Mouse (Mus musculus): ENCODE data around the gene Ldb3. TPM values are rescaled to one million over a fixed set of nuclear protein-coding genes. Genes with fewer than 3 reads are reported as not detected.

Gene Ldb3
- polyA plus RNA-seq, 1 experiment: 1.1 TPM

- Histone ChIP-seq H3K4me3 (replicated peaks; ENCODE audit: control insufficient read depth, low read depth, low read length) (no peak overlapping the region), H3K27ac (ENCODE audit: control insufficient read depth, insufficient read depth, low read depth, low read length, poor library complexity) (no peak overlapping the region), H3K4me1 (ENCODE audit: control insufficient read depth, insufficient read depth, low read length) (no peaks in the 10 kb centered on the region)
- WGBS: 83% methylated on average over 8 of the region's 8 CpGs
- TF ChIP-seq CTCF (IDR thresholded peaks at IDR 0.05; ENCODE audit: control insufficient read depth, insufficient read depth, low read length) (no peak), POLR2A (IDR thresholded peaks at IDR 0.05; ENCODE audit: borderline replicate concordance, control insufficient read depth, low read depth, low read length) (no peak)
Observed at GRCm38 (mm10) chr14:34589185-34589713, 767 bp upstream of the Ldb3 start.

GRCm38 (mm10) chr14:34588005-34588404 lies 477 bp downstream of the Ldb3 start:
- 60% methylated on average over 5 of the region's 5 CpGs for WGBS
- no peaks in the 10 kb centered on the region for H3K4me1 ChIP-seq (ENCODE audit: control insufficient read depth, insufficient read depth, low read length)
- H3K27ac ChIP-seq (ENCODE audit: control insufficient read depth, insufficient read depth, low read depth, low read length, poor library complexity): no peak overlapping the region
- H3K4me3 ChIP-seq (replicated peaks; ENCODE audit: control insufficient read depth, low read depth, low read length): no peak overlapping the region
- TF ChIP-seq POLR2A (IDR thresholded peaks at IDR 0.05; ENCODE audit: borderline replicate concordance, control insufficient read depth, low read depth, low read length): no peak

- H3K27ac ChIP-seq (ENCODE audit: control insufficient read depth, insufficient read depth, low read depth, low read length, poor library complexity): no peak overlapping the region
- no peak overlapping the region for H3K4me3 ChIP-seq (replicated peaks; ENCODE audit: control insufficient read depth, low read depth, low read length)
- TF ChIP-seq CTCF (IDR thresholded peaks at IDR 0.05; ENCODE audit: control insufficient read depth, insufficient read depth, low read length) (no peak), POLR2A (IDR thresholded peaks at IDR 0.05; ENCODE audit: borderline replicate concordance, control insufficient read depth, low read depth, low read length) (no peak)
- 83% methylated on average over 3 of the region's 3 CpGs for WGBS
- H3K4me1 ChIP-seq (ENCODE audit: control insufficient read depth, insufficient read depth, low read length): no peaks in the 10 kb centered on the region
Observed at GRCm38 (mm10) chr14:34586871-34587270, 1.6 kb downstream of the Ldb3 start.

GRCm38 (mm10) chr14:34585358-34586105 lies 3.0 kb downstream of the Ldb3 start:
- no peaks in the 10 kb centered on the region for H3K4me1 ChIP-seq (ENCODE audit: control insufficient read depth, insufficient read depth, low read length)
- H3K4me3 ChIP-seq (replicated peaks; ENCODE audit: control insufficient read depth, low read depth, low read length): no peak overlapping the region
- H3K27ac ChIP-seq (ENCODE audit: control insufficient read depth, insufficient read depth, low read depth, low read length, poor library complexity): no peak overlapping the region
- 72% methylated on average over 9 of the region's 9 CpGs for WGBS
- no peak for TF ChIP-seq CTCF (IDR thresholded peaks at IDR 0.05; ENCODE audit: control insufficient read depth, insufficient read depth, low read length)
- no peak for TF ChIP-seq POLR2A (IDR thresholded peaks at IDR 0.05; ENCODE audit: borderline replicate concordance, control insufficient read depth, low read depth, low read length)

- TF ChIP-seq POLR2A (IDR thresholded peaks at IDR 0.05; ENCODE audit: borderline replicate concordance, control insufficient read depth, low read depth, low read length) (no peak), CTCF (IDR thresholded peaks at IDR 0.05; ENCODE audit: control insufficient read depth, insufficient read depth, low read length) (no peak)
- 67% methylated on average over 3 of the region's 3 CpGs for WGBS
- H3K4me3 ChIP-seq (replicated peaks; ENCODE audit: control insufficient read depth, low read depth, low read length): no peak overlapping the region
- H3K27ac ChIP-seq (ENCODE audit: control insufficient read depth, insufficient read depth, low read depth, low read length, poor library complexity): no peak overlapping the region
- H3K4me1 ChIP-seq (ENCODE audit: control insufficient read depth, insufficient read depth, low read length): no peaks in the 10 kb centered on the region
Observed at GRCm38 (mm10) chr14:34582740-34583427, 5.6 kb downstream of the Ldb3 start.

- 80% methylated on average over 4 of the region's 4 CpGs for WGBS
Observed at GRCm38 (mm10) chr14:34576858-34577257, 11.6 kb downstream of the Ldb3 start.

GRCm38 (mm10) chr14:34574068-34574467 lies 14.4 kb downstream of the Ldb3 start:
- no peak for TF ChIP-seq POLR2A (IDR thresholded peaks at IDR 0.05; ENCODE audit: borderline replicate concordance, control insufficient read depth, low read depth, low read length)
- TF ChIP-seq CTCF (IDR thresholded peaks at IDR 0.05; ENCODE audit: control insufficient read depth, insufficient read depth, low read length): peak; percentile 7; the same call in 1 of the 2 replicates
- 71% methylated on average over 2 of the region's 2 CpGs for WGBS
- no peak overlapping the region for H3K4me3 ChIP-seq (replicated peaks; ENCODE audit: control insufficient read depth, low read depth, low read length)
- no peak overlapping the region for H3K27ac ChIP-seq (ENCODE audit: control insufficient read depth, insufficient read depth, low read depth, low read length, poor library complexity)
- no peaks in the 10 kb centered on the region for H3K4me1 ChIP-seq (ENCODE audit: control insufficient read depth, insufficient read depth, low read length)

More at GRCm38 (mm10) chr14:34576858-34577257, 11.6 kb downstream of the Ldb3 start:
- Histone ChIP-seq H3K27ac (ENCODE audit: control insufficient read depth, insufficient read depth, low read depth, low read length, poor library complexity) (no peak overlapping the region), H3K4me1 (ENCODE audit: control insufficient read depth, insufficient read depth, low read length) (no peaks in the 10 kb centered on the region), H3K4me3 (replicated peaks; ENCODE audit: control insufficient read depth, low read depth, low read length) (no peak overlapping the region)
- TF ChIP-seq CTCF (IDR thresholded peaks at IDR 0.05; ENCODE audit: control insufficient read depth, insufficient read depth, low read length) (no peak), POLR2A (IDR thresholded peaks at IDR 0.05; ENCODE audit: borderline replicate concordance, control insufficient read depth, low read depth, low read length) (no peak)

- Histone ChIP-seq H3K4me3 (replicated peaks; ENCODE audit: control insufficient read depth, low read depth, low read length) (no peak overlapping the region), H3K4me1 (ENCODE audit: control insufficient read depth, insufficient read depth, low read length) (no peaks in the 10 kb centered on the region), H3K27ac (ENCODE audit: control insufficient read depth, insufficient read depth, low read depth, low read length, poor library complexity) (no peak overlapping the region)
- WGBS: 58% methylated on average over 9 of the region's 9 CpGs
- TF ChIP-seq CTCF (IDR thresholded peaks at IDR 0.05; ENCODE audit: control insufficient read depth, insufficient read depth, low read length): no peak
- no peak for TF ChIP-seq POLR2A (IDR thresholded peaks at IDR 0.05; ENCODE audit: borderline replicate concordance, control insufficient read depth, low read depth, low read length)
Observed at GRCm38 (mm10) chr14:34573348-34573913, 15.1 kb downstream of the Ldb3 start.

All from bone marrow, adult 2 months (tissue).